Mouse (Mus musculus): Measurements from ENCODE around the gene Aprt.
"Not testable (repeated sequence)": the region's sequence is repeated elsewhere in the genome, so short reads cannot be mapped to it uniquely, and the experiment has no call there.

DNA sequence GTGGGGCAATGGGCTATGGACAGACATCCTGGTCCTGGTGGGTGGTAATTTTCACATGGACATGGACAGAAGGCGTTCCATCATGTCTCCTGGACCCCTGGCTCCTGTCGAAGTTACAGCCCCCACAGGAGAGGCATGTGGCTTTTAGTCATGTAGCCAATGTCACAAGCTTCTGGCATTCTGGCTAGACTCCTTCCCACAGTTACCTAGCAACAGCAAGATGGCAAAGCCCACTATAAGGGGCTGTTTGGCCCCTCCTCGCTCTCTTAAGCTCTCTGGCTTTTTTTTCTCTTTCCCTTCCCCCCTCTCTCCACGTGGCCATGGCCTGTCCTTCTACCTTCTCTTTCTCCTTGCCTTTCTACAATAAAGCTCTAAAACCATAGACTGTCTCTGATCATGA is 3.5 kb downstream of the Aprt start:
- TF ChIP-seq POLR2A (IDR thresholded peaks at IDR 0.05; ENCODE audit: low read depth, low read length); CTCF (conservative IDR thresholded peaks at IDR 0.05; ENCODE audit: insufficient read depth, insufficient read length, low read depth, low read length): not testable (repeated sequence)

All from kidney, adult 2 months (tissue).